Comparison of ENCODE assay signal across 15 mouse cellular contexts in the genomic region with DNA sequence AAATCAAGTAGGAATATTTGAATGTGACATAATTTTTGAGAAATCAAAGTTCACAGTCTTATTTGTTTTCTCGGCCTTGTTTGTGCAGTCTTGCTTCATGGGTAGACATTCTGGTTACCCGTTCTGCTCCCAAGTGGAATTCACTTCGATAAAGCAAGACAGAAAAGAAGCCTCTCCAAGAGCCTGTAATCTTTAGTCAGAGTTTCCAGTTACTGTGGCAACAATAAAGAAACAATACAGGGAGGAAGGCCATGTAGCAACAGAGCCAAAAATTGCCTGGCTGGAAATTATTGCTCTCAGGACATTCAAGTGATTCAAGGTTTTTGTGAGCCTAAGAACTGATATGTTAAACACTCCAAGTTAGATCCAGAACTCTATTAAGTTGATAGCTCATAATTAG. TPM values are rescaled to one million over a fixed set of nuclear protein-coding genes. Genes with fewer than 3 reads are reported as not detected.
DNase-seq lines count a peak whose midpoint lies in the region; ATAC-seq and TF ChIP-seq lines count a peak whose summit lies in the region.
"Had no signal": no experiment of that assay in that cellular context is flagged by ENCODE, and none has a peak within 500 bp of the region (broad histone marks: within the 10 kb centered on the region; RNA-seq: fewer than 3 reads in every experiment).

No protein-coding gene starts in this region.

- TF ChIP-seq CTCF in lung, embryonic 14.5 days (IDR thresholded peaks at IDR 0.05; ENCODE audit: low read depth), result no peak
- no peak for TF ChIP-seq CTCF in lung, adult 2 months (IDR thresholded peaks at IDR 0.05; ENCODE audit: insufficient read depth, low read length)
- no peak for TF ChIP-seq CTCF in cerebellum, adult 2 months (IDR thresholded peaks at IDR 0.05; ENCODE audit: borderline replicate concordance, insufficient read depth, low read depth, low read length)

- H3K9ac ChIP-seq in lung, embryonic 14.5 days, result no peak overlapping the region
- H3K9ac ChIP-seq in heart, embryonic 13.5 days, result no peak overlapping the region
- H3K9ac ChIP-seq: neural tube, embryonic 12.5 days had no signal

- peaks cover 21% of the 10 kb centered on the region for H3K36me3 ChIP-seq in lung, embryonic 14.5 days (ENCODE audit: insufficient read depth)
- peaks cover 34% of the 10 kb centered on the region for H3K36me3 ChIP-seq in heart, embryonic 13.5 days

- no peak for ATAC-seq in lung, embryonic 14.5 days (ENCODE audit: insufficient read depth)
- ATAC-seq in heart, embryonic 13.5 days (ENCODE audit: extremely low read depth, insufficient number of reproducible peaks, low FRiP score, low TSS enrichment), result no peak

- no peak overlapping the region for H3K4me3 ChIP-seq in lung, embryonic 14.5 days (ENCODE audit: low read depth, low read length)
- no peak overlapping the region for H3K4me3 ChIP-seq in lung, adult 2 months (replicated peaks; ENCODE audit: extremely low read depth, low read depth, low read length)
- no peak overlapping the region for H3K4me3 ChIP-seq in heart, embryonic 13.5 days
- no peak overlapping the region for H3K4me3 ChIP-seq in cerebellum, adult 2 months (replicated peaks; ENCODE audit: insufficient read depth, low read depth, low read length)
- H3K4me3 ChIP-seq: neural tube, embryonic 12.5 days had no signal

- no peak overlapping the region for H3K4me2 ChIP-seq in lung, embryonic 14.5 days
- no peak overlapping the region for H3K4me2 ChIP-seq in heart, embryonic 13.5 days
- H3K4me2 ChIP-seq: neural tube, embryonic 12.5 days had no signal

- 79% methylated on average over 3 of the region's 3 CpGs for WGBS in lung, embryonic 14.5 days
- 41% methylated on average over 3 of the region's 3 CpGs for WGBS in lung, adult 2 months
- WGBS in heart, embryonic 13.5 days, result 63% methylated on average over 3 of the region's 3 CpGs
- 30% methylated on average over 3 of the region's 3 CpGs for WGBS in cerebellum, adult 2 months

- no peaks in the 10 kb centered on the region for H3K9me3 ChIP-seq in lung, embryonic 14.5 days (ENCODE audit: low read depth, low read length)
- H3K9me3 ChIP-seq in heart, embryonic 13.5 days, result no peaks in the 10 kb centered on the region
- H3K9me3 ChIP-seq: G1E; neural tube, embryonic 12.5 days had no signal

- TF ChIP-seq POLR2A in lung, adult 2 months (IDR thresholded peaks at IDR 0.05; ENCODE audit: borderline replicate concordance, extremely low read depth, low read depth, low read length), result no peak
- TF ChIP-seq POLR2A in cerebellum, adult 2 months (IDR thresholded peaks at IDR 0.05; ENCODE audit: borderline replicate concordance, insufficient read depth, low read length), result no peak

- H3K27ac ChIP-seq in lung, embryonic 14.5 days (ENCODE audit: low read depth), result no peak overlapping the region
- H3K27ac ChIP-seq in heart, embryonic 13.5 days (replicated peaks), result 0 out of 2 replicates have a peak overlapping the region, but pooled peaks have one; percentile 6
- no peak overlapping the region for H3K27ac ChIP-seq in cerebellum, adult 2 months (ENCODE audit: insufficient read depth, low read length)
- H3K27ac ChIP-seq: neural tube, embryonic 12.5 days had no signal

- H3K27me3 ChIP-seq in lung, embryonic 14.5 days (ENCODE audit: insufficient read depth, low read length), result no peaks in the 10 kb centered on the region
- H3K27me3 ChIP-seq in heart, embryonic 13.5 days (replicated peaks), result no peaks in the 10 kb centered on the region
- H3K27me3 ChIP-seq in cerebellum, adult 2 months (ENCODE audit: control insufficient read depth, insufficient read depth, low read length), result no peaks in the 10 kb centered on the region
- H3K27me3 ChIP-seq: neural tube, embryonic 12.5 days had no signal

- no peaks in the 10 kb centered on the region for H3K4me1 ChIP-seq in lung, embryonic 14.5 days (ENCODE audit: insufficient read depth)
- no peaks in the 10 kb centered on the region; the same call in 1 of the 2 replicates for H3K4me1 ChIP-seq in lung, adult 2 months (ENCODE audit: control insufficient read depth, insufficient read depth, low read length)
- no peaks in the 10 kb centered on the region for H3K4me1 ChIP-seq in heart, embryonic 13.5 days
- no peaks in the 10 kb centered on the region for H3K4me1 ChIP-seq in cerebellum, adult 2 months (ENCODE audit: control insufficient read depth, insufficient read depth, low read length)
- H3K4me1 ChIP-seq: neural tube, embryonic 12.5 days had no signal

- DNase-seq in adrenal gland, adult 8-10 months, result peak; percentile 53
- DNase-seq in adrenal gland, postnatal 25 days, result no peak
- peak; percentile 7 for DNase-seq in lung, embryonic 14.5 days
- DNase-seq in lung, adult 2 months, result no peak
- peak; percentile 18 for DNase-seq in lung, postnatal 14 days
- DNase-seq in cerebellum, adult 2 months, result no peak
- DNase-seq in layer of hippocampus, postnatal 25 days (ENCODE audit: extremely low spot score in 1 of 2, low spot score in 1 of 2), result no peak
- DNase-seq: cerebellum, adult 9-10 months; kidney, postnatal 14 days; layer of hippocampus, postnatal 36 days; liver; right cerebral cortex, postnatal 14 days had no signal

RNA-seq across cellular contexts. Expression of gene Eif2b3, which starts 29.6 kb away (rescaled TPM):
- total RNA-seq in adrenal gland, adult 8-10 months (2022), result 10 to 100 TPM; 32.2 to 40.2 (median 33.8) TPM
- total RNA-seq in adrenal gland, postnatal 25 days (2021), result 33.3 and 34.4 TPM in 2 replicates
- polyA plus RNA-seq in lung, embryonic 14.5 days (2014; fragmentation: Nextera tagmentation; extraction: Ambion mirVana), result 43.5 and 45.2 TPM in 2 replicates
- polyA plus RNA-seq in lung, adult 2 months (2012; rRNA removed), result 4.3 and 6.1 TPM in 2 replicates
- 25.4 and 25.5 TPM in 2 replicates for polyA plus RNA-seq in heart, embryonic 13.5 days (2015; fragmentation: Nextera tagmentation; extraction: Ambion mirVana)
- 26.1 and 26.3 TPM in 2 replicates for polyA plus RNA-seq in cerebellum, adult 2 months (2012; rRNA removed)
- total RNA-seq in layer of hippocampus, postnatal 25 days (2021), result 10 to 100 TPM; 20.6 to 21.2 TPM

RNA-seq across cellular contexts. Expression of gene Ptch2, which starts 47.0 kb away (rescaled TPM):
- total RNA-seq in adrenal gland, adult 8-10 months (2022), result 1 to 10 TPM; 3.8 to 9.0 (median 8.3) TPM
- total RNA-seq in adrenal gland, postnatal 25 days (2021), result 5.3 and 9.8 TPM in 2 replicates
- 12.2 and 14.1 TPM in 2 replicates for polyA plus RNA-seq in lung, embryonic 14.5 days (2014; fragmentation: Nextera tagmentation; extraction: Ambion mirVana)
- 8.3 and 8.8 TPM in 2 replicates for polyA plus RNA-seq in lung, adult 2 months (2012; rRNA removed)
- polyA plus RNA-seq in heart, embryonic 13.5 days (2015; fragmentation: Nextera tagmentation; extraction: Ambion mirVana), result 3.1 and 3.6 TPM in 2 replicates
- polyA plus RNA-seq in cerebellum, adult 2 months (2012; rRNA removed), result 3.6 and 3.9 TPM in 2 replicates
- total RNA-seq in layer of hippocampus, postnatal 25 days (2021), result 1 to 10 TPM; 1.4 to 3.0 TPM
- polyA plus RNA-seq: G1E had no signal

RNA-seq across cellular contexts. Expression of gene Hectd3, which starts 53.7 kb away (rescaled TPM):
- total RNA-seq in adrenal gland, adult 8-10 months (2022), result 10 to 100 TPM; 29.5 to 41.4 (median 34.6) TPM
- total RNA-seq in adrenal gland, postnatal 25 days (2021), result 31.7 and 33.5 TPM in 2 replicates
- 7.9 and 9.1 TPM in 2 replicates for polyA plus RNA-seq in lung, embryonic 14.5 days (2014; fragmentation: Nextera tagmentation; extraction: Ambion mirVana)
- 66.3 and 69.1 TPM in 2 replicates for polyA plus RNA-seq in lung, adult 2 months (2012; rRNA removed)
- polyA plus RNA-seq in heart, embryonic 13.5 days (2015; fragmentation: Nextera tagmentation; extraction: Ambion mirVana), result 5.1 and 6.0 TPM in 2 replicates
- 69.5 and 73.1 TPM in 2 replicates for polyA plus RNA-seq in cerebellum, adult 2 months (2012; rRNA removed)
- total RNA-seq in layer of hippocampus, postnatal 25 days (2021), result 10 to 100 TPM; 41.5 to 49.4 TPM

RNA-seq across cellular contexts. Expression of gene Urod, which starts 54.6 kb away (rescaled TPM):
- 100 to 1,000 TPM; 123 to 137 (median 128) TPM for total RNA-seq in adrenal gland, adult 8-10 months (2022)
- 98.3 and 127 TPM in 2 replicates for total RNA-seq in adrenal gland, postnatal 25 days (2021)
- polyA plus RNA-seq in lung, embryonic 14.5 days (2014; fragmentation: Nextera tagmentation; extraction: Ambion mirVana), result 87.2 and 95.9 TPM in 2 replicates
- polyA plus RNA-seq in lung, adult 2 months (2012; rRNA removed), result 42.1 and 56.1 TPM in 2 replicates
- polyA plus RNA-seq in heart, embryonic 13.5 days (2015; fragmentation: Nextera tagmentation; extraction: Ambion mirVana), result 88.9 and 99.1 TPM in 2 replicates
- polyA plus RNA-seq in cerebellum, adult 2 months (2012; rRNA removed), result 107 and 109 TPM in 2 replicates
- total RNA-seq in layer of hippocampus, postnatal 25 days (2021), result 10 to 100 TPM; 56.9 to 66.1 TPM

Comparison
In these comparisons a context has a peak if more than half of its experiments do, and no peak if none do; other contexts are left out.
1. DNase-seq: peak in adrenal gland, adult 8-10 months (single experiment), lung, embryonic 14.5 days (single experiment) and lung, postnatal 14 days (single experiment); none in adrenal gland, postnatal 25 days (single experiment), lung, adult 2 months (single experiment), cerebellum, adult 2 months (0 of 2) and layer of hippocampus, postnatal 25 days (0 of 2).